Mouse (Mus musculus): ENCODE results near the gene Misp. TPM values are rescaled to one million over a fixed set of nuclear protein-coding genes. Genes with fewer than 3 reads are reported as not detected.

Misp gene
- 0.49 and 0.92 TPM in 2 replicates for polyA plus RNA-seq (2015; fragmentation: Nextera tagmentation; extraction: Ambion mirVana)

DNA sequence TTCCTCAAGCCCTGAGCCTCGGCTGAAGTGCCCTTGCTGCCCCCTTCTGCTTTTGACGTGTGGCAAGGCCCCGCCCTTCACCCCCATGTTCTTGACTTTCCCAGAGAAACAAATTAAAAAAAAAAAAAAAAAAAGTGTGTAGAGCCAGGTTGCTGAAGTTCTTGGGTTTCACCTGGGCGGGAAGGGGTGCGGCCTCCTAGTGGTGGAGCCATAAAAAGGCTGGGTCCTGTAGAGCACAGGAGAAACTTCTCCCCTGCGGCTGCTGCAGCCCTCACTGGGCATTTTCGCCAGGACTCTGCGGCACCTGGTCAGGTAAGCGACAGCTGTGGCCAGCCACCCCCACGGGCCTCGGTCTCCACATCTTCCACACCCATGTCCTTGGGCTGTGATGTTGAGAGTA, at the start of gene Misp:
Gene Misp, plus strand, starts transcription at position 208 of the 400 bp plus-strand sequence.
- H3K9ac ChIP-seq: no peak within 1 kb of the TSS
- no peak within 1 kb of the TSS for H3K4me3 ChIP-seq
- peaks cover 3% of the 10 kb centered on the region; the same call in 1 of the 2 replicates for H3K4me1 ChIP-seq (replicated peaks)
- ATAC-seq (ENCODE audit: low FRiP score, low read depth): no peak
- no peaks in the 10 kb centered on the region for H3K9me3 ChIP-seq
- H3K4me2 ChIP-seq: no peak within 1 kb of the TSS
- H3K27me3 ChIP-seq: no peaks in the 10 kb centered on the region
- H3K36me3 ChIP-seq: peaks cover 39% of the 10 kb centered on the region
- H3K27ac ChIP-seq (replicated peaks): no peak within 1 kb of the TSS
- 75% methylated on average over 11 of the region's 11 CpGs for whole genome bisulfite sequencing

- H3K4me1 ChIP-seq (replicated peaks): peaks cover 19% of the 10 kb centered on the region
- no peak overlapping the region for H3K4me2 ChIP-seq
- ATAC-seq (ENCODE audit: low FRiP score, low read depth): no peak
- 94% methylated on average over 3 of the region's 3 CpGs for WGBS
- peaks cover 8% of the 10 kb centered on the region; the same call in 1 of the 2 replicates for H3K27me3 ChIP-seq
- H3K9ac ChIP-seq: no peak overlapping the region
- H3K36me3 ChIP-seq: no peaks in the 10 kb centered on the region
- no peak overlapping the region for H3K4me3 ChIP-seq
- H3K9me3 ChIP-seq: no peaks in the 10 kb centered on the region
- no peak overlapping the region for H3K27ac ChIP-seq (replicated peaks)
Measured at GRCm38 (mm10) chr10:79772320-79772719, 48.5 kb upstream of the Misp start.

DNA sequence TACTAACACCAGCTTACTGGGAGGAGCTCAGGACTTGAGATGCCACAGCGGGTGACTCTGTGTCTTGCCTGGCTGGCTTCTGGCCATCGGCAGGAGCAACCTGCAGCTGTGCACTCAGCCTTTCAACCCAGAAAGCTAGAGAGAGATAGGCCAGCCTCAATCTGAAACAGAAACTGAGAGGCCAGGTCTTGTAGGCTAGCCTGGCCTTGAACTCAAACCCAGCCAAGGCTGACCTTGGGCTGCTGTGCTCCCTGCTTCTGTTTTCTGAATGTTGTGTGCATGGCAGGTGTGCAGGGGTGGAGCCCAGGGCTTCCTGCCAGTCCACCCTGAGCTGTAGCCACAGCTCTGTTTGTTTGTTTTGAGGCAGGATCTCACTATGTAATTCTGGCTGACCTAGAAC, 47.6 kb upstream of the Misp start:
- H3K9me3 ChIP-seq: no peaks in the 10 kb centered on the region
- H3K36me3 ChIP-seq: no peaks in the 10 kb centered on the region
- H3K27ac ChIP-seq (replicated peaks): no peak overlapping the region
- 89% methylated on average over 2 of the region's 2 CpGs for WGBS
- no peak overlapping the region for H3K9ac ChIP-seq
- H3K4me2 ChIP-seq: no peak overlapping the region
- H3K4me1 ChIP-seq (replicated peaks): peaks cover 16% of the 10 kb centered on the region
- peaks cover 12% of the 10 kb centered on the region for H3K27me3 ChIP-seq
- ATAC-seq (ENCODE audit: low FRiP score, low read depth): no peak
- no peak overlapping the region for H3K4me3 ChIP-seq

DNA sequence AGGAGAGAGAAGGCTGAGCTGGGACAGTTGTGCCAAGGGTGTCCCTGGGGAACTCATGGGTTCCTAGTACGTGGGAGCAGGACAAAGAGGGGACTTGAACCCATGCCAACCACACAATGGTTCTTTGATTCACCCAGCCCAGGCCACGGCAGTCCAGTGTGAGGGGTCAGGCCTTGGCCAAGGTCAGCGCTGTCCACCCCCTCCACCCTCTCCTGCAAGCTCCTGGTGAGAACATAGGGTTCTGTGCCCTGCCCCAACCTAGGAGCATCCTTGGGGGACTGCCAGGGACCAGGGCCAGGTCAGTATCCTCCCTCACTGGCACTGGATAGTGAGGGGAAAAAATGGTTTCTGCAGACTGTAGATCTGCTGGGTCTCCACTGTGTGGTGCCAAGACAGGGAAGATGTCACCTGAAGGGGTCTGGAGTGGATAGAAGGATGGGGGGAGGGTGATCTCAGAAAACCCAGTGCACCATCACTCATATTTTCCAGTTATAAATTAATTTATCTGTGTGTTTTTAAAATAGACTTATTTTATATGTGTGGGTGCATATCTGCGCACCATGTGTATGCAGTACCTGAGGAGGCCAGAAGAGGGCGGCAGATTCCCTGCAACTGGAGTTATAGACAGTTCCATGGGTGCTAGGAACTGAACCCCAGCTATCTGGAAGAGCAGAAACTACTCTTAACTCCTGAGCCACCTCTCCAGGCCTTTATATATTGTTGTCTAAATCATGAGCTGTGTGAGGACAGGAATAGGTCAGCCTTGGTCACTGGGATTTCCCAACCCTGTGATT, 46.1 kb upstream of the Misp start:
- no peaks in the 10 kb centered on the region for H3K9me3 ChIP-seq
- no peak for ATAC-seq (ENCODE audit: low FRiP score, low read depth)
- no peaks in the 10 kb centered on the region for H3K36me3 ChIP-seq
- no peak overlapping the region for H3K4me2 ChIP-seq
- no peak overlapping the region for H3K9ac ChIP-seq
- no peak overlapping the region for H3K4me3 ChIP-seq
- peaks cover 19% of the 10 kb centered on the region for H3K27me3 ChIP-seq
- H3K4me1 ChIP-seq (replicated peaks): peaks cover 14% of the 10 kb centered on the region
- no peak overlapping the region for H3K27ac ChIP-seq (replicated peaks)
- WGBS: 68% methylated on average over 5 of the region's 5 CpGs

DNA sequence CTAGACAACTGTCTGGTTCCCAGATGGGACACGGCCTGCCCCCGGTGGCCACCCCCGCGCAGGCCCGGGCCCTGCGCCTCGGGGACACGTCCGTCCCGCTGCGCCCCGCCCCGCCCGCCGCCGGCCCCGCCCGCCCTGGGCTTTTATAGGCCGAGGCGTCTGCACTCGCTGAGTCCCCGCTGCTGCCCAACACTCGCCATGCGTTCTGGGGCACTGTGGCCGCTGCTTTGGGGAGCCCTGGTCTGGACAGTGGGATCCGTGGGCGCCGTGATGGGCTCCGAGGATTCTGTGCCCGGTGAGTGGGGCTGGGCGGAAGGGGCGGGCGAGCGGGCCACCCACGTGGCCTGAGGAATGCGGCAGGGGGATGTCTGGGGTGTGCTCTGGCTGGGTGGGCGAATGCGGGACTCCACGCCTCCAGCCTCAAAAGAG, 43.7 kb upstream of the Misp start, which contains the start of gene Fstl3:
Gene Fstl3, plus strand, starts transcription at position 170 of the 429 bp plus-strand sequence.
- no peak for ATAC-seq (ENCODE audit: low FRiP score, low read depth)
- peaks cover 26% of the 10 kb centered on the region for H3K27me3 ChIP-seq
- H3K36me3 ChIP-seq: no peaks in the 10 kb centered on the region
- peaks cover 28% of the 10 kb centered on the region for H3K4me1 ChIP-seq (replicated peaks)
- H3K4me2 ChIP-seq: peak within 1 kb of the TSS; percentile 47
- WGBS: 1% methylated on average over 33 of the region's 39 CpGs
- no peak within 1 kb of the TSS for H3K9ac ChIP-seq
- no peaks in the 10 kb centered on the region for H3K9me3 ChIP-seq
- H3K4me3 ChIP-seq: peak within 1 kb of the TSS; percentile 22
- no peak within 1 kb of the TSS for H3K27ac ChIP-seq (replicated peaks)

DNA sequence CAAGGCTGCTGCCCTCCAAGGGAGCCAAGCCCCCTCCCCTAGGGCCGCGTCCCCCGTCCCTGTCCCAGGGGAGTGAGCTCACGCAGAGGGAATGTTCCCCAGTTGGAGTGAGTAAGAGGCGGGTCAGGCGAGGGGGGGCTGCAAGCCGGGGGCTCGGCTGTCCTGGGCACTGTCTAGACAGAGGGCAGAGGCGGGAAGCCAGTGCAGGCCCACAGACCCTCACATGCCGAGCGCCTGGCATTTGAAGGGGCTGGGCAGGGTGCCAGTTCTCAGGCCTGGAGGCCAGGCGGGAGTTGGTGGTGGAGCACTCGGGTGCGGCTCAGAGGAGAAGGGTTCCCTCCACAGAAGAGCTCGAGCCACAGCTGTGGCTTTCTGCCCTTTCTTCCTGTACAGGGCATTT, 42.8 kb upstream of the Misp start:
- Histone ChIP-seq H3K27ac (replicated peaks) (no peak overlapping the region), H3K4me1 (replicated peaks) (peaks cover 28% of the 10 kb centered on the region), H3K4me3 (no peak overlapping the region), H3K27me3 (peaks cover 28% of the 10 kb centered on the region), H3K9me3 (no peaks in the 10 kb centered on the region), H3K4me2 (no peak overlapping the region), H3K36me3 (no peaks in the 10 kb centered on the region), H3K9ac (no peak overlapping the region)
- no peak for ATAC-seq (ENCODE audit: low FRiP score, low read depth)
- WGBS: 4% methylated on average over 15 of the region's 15 CpGs

DNA sequence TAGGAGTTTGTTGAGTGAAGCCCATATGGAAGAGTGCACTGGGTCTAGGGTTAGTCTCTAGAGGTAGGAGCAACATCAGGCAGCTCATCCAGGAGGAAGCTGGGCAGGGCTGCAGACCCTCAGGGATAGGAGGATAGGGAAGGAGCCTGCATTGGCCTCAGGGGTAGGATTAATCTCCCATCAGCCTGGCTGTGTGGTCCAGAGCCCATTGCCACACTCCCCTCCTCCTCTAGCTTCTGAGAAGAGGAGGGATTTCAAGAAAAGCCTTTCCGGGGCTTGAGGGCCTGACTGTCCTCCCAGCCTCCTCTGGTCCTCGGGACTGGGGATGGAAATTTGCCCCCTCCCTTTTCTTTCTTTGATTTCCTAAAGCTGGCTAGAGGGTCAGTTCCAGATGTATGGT, 41.6 kb upstream of the Misp start:
- Histone ChIP-seq H3K27me3 (peaks cover 30% of the 10 kb centered on the region), H3K4me3 (no peak overlapping the region), H3K4me1 (replicated peaks) (peaks cover 28% of the 10 kb centered on the region), H3K9ac (no peak overlapping the region), H3K36me3 (no peaks in the 10 kb centered on the region), H3K4me2 (no peak overlapping the region), H3K27ac (replicated peaks) (no peak overlapping the region), H3K9me3 (no peaks in the 10 kb centered on the region)
- 17% methylated on average over 2 of the region's 2 CpGs for WGBS
- no peak for ATAC-seq (ENCODE audit: low FRiP score, low read depth)

- Histone ChIP-seq H3K4me3 (peak overlapping the region; percentile 49), H3K4me1 (replicated peaks) (peaks cover 28% of the 10 kb centered on the region), H3K27me3 (peaks cover 30% of the 10 kb centered on the region), H3K4me2 (peak overlapping the region; percentile 89), H3K9ac (peak overlapping the region; percentile 47; the same call in 1 of the 2 replicates), H3K36me3 (no peaks in the 10 kb centered on the region), H3K9me3 (no peaks in the 10 kb centered on the region), H3K27ac (replicated peaks) (peak overlapping the region; percentile 61)
- peak; percentile 94 for ATAC-seq (ENCODE audit: low FRiP score, low read depth)
- 1% methylated on average over 55 of the region's 55 CpGs for WGBS
Measured at GRCm38 (mm10) chr10:79779784-79780663, 40.8 kb upstream of the Misp start.

- Histone ChIP-seq H3K9ac (peak overlapping the region; percentile 47; the same call in 1 of the 2 replicates), H3K4me3 (peak overlapping the region; percentile 49), H3K27me3 (peaks cover 30% of the 10 kb centered on the region), H3K4me1 (replicated peaks) (peaks cover 28% of the 10 kb centered on the region), H3K36me3 (no peaks in the 10 kb centered on the region), H3K4me2 (peak overlapping the region; percentile 89), H3K27ac (replicated peaks) (peak overlapping the region; percentile 61), H3K9me3 (no peaks in the 10 kb centered on the region)
- 1% methylated on average over 13 of the region's 13 CpGs for WGBS
- ATAC-seq (ENCODE audit: low FRiP score, low read depth): no peak
Measured at GRCm38 (mm10) chr10:79780664-79781015, 40.1 kb upstream of the Misp start.

DNA sequence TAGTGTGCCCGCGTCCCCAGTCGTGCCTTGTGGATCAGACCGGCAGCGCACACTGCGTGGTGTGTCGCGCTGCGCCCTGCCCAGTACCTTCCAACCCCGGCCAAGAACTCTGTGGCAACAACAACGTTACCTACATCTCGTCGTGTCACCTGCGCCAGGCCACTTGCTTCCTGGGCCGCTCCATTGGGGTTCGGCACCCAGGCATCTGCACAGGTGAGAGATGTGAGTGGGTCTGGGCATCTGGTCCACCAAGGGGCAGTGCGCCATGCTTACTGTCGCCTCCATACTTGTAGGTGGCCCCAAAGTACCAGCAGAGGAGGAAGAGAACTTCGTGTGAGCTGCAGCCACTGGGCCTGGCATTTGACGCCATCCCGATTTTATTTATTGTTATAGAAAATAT, 39.6 kb upstream of the Misp start:
- 29% methylated on average over 21 of the region's 21 CpGs for WGBS

DNA sequence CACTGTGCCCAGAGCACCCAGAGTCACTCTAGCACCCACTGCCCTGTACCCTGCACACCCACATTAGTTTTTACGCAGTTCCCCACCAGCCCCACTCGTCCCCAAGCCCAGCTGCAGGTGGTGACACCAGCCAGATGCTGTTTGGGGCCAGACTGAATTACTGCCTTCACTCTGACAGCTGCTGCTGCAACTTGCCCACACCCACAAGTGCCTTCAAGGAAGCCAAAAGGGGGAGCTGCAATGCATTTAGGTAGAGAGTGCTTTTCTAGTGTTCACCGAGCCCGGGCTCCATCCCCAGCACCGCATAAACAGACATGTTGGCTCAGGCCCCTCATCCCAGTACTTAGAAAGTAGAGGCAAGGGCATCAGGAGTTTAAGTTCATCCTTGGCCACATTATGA, 38.8 kb upstream of the Misp start:
- Histone ChIP-seq H3K36me3 (no peaks in the 10 kb centered on the region), H3K9me3 (no peaks in the 10 kb centered on the region), H3K4me1 (replicated peaks) (peaks cover 27% of the 10 kb centered on the region), H3K27ac (replicated peaks) (no peak overlapping the region), H3K4me3 (no peak overlapping the region), H3K9ac (no peak overlapping the region), H3K27me3 (peaks cover 23% of the 10 kb centered on the region), H3K4me2 (no peak overlapping the region)
- 59% methylated on average over 5 of the region's 5 CpGs for WGBS
- no peak for ATAC-seq (ENCODE audit: low FRiP score, low read depth)

More for the DNA sequence above, 39.6 kb upstream of the Misp start:
- H3K36me3 ChIP-seq: no peaks in the 10 kb centered on the region
- no peak for ATAC-seq (ENCODE audit: low FRiP score, low read depth)
- peaks cover 28% of the 10 kb centered on the region for H3K4me1 ChIP-seq (replicated peaks)
- no peak overlapping the region for H3K9ac ChIP-seq
- peak overlapping the region; percentile 89 for H3K4me2 ChIP-seq
- H3K27ac ChIP-seq (replicated peaks): no peak overlapping the region
- H3K4me3 ChIP-seq: peak overlapping the region; percentile 49
- H3K27me3 ChIP-seq: peaks cover 28% of the 10 kb centered on the region
- no peaks in the 10 kb centered on the region for H3K9me3 ChIP-seq

DNA sequence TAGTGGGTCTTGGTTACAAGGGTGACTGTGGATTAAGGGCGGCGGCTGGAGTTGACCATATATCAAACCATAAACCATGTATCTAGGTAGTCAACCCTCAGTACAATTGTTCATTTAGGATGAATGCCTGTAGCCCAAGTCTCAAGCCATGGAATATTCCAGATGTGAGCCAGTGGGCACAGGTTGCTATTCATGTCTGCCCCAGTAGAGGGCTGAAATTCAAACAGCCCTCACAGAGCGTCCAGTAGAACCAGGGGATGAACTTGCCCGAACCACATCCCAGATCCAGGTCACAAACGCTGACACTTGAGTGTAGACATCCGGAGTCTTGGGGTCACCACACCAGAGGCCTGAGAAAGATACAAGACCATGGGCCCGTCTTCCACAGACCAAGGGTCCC, 37.7 kb upstream of the Misp start:
- H3K9ac ChIP-seq: no peak overlapping the region
- no peak overlapping the region for H3K4me2 ChIP-seq
- H3K9me3 ChIP-seq: no peaks in the 10 kb centered on the region
- WGBS: 63% methylated on average over 7 of the region's 7 CpGs
- peaks cover 17% of the 10 kb centered on the region for H3K4me1 ChIP-seq (replicated peaks)
- peaks cover 20% of the 10 kb centered on the region for H3K27me3 ChIP-seq
- no peak overlapping the region for H3K27ac ChIP-seq (replicated peaks)
- H3K4me3 ChIP-seq: no peak overlapping the region
- H3K36me3 ChIP-seq: no peaks in the 10 kb centered on the region
- no peak for ATAC-seq (ENCODE audit: low FRiP score, low read depth)
